Mouse (Mus musculus): ENCODE data around the gene Pilra.

DNA sequence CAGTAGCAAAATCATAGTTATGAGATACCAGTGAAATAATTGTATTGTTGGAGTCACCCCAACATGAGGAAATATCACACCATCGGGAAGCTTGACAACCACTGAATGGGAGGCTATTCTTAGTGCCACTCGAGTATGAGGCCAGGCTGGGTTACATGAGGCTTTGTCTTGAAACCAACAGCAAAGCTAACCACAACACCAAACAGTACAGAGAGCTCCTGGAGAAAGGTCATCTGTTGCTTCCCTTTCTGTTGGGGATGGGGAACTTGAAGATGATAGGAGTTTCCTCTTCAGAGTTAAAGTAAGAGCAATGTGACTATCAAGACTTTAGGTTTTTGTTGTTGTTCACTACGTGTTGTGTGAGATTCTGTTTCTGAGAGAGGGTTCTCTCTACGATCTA, 46.8 kb upstream of the Pilra start:
- no peak for TF ChIP-seq POLR2A (IDR thresholded peaks at IDR 0.05; ENCODE audit: low read depth, low read length)
- TF ChIP-seq CTCF (IDR thresholded peaks at IDR 0.05; ENCODE audit: borderline replicate concordance, insufficient read depth, low read length): no peak
